In the genomic region with DNA sequence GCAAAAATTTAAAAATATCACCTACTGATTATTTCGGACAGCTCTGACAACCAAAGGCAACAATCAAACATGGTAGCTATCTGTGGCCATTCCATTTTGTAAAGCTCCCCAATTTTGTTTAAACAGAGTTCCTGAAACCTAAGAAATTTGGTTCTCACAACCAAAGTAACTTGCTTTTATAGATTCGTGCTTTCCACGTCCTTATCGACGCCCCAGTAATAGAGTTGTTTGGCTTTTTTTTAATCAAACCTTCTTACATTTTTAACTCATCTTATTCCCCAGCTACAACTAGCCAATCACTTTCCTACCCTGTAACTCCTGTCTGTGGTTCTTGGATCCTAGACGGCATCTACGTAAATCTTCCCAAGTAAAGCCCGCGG, we compare ENCODE assay signal across 8 mouse cellular contexts. TPM values are rescaled to one million over a fixed set of nuclear protein-coding genes. Genes with fewer than 3 reads are reported as not detected.
A peak's percentile ranks its signal among the peaks of the same experiment; 100 is the strongest.
DNase-seq lines count a peak whose midpoint lies in the region; ATAC-seq and TF ChIP-seq lines count a peak whose summit lies in the region.

No protein-coding gene starts in this region.

- TF ChIP-seq CTCF in bone marrow macrophage, adult 2 months (IDR thresholded peaks at IDR 0.05; ENCODE audit: low read depth, low read length), result no peak

- H3K4me2 ChIP-seq in kidney, embryonic 14.5 days (replicated peaks; ENCODE audit: low read depth, low read length), result peak overlapping the region; percentile 67
- H3K4me2 ChIP-seq in hindbrain, embryonic 14.5 days (replicated peaks), result peak overlapping the region; percentile 55
- peak overlapping the region; percentile 65 for H3K4me2 ChIP-seq in midbrain, embryonic 15.5 days

- H3K36me3 ChIP-seq in kidney, embryonic 14.5 days (ENCODE audit: control insufficient read depth, insufficient read depth, low read length), result peaks cover 33% of the 10 kb centered on the region
- H3K36me3 ChIP-seq in hindbrain, embryonic 14.5 days (replicated peaks; ENCODE audit: control insufficient read depth, insufficient read depth), result peaks cover 28% of the 10 kb centered on the region
- 0 out of 2 replicates have a peak, but pooled peaks cover 11% of the 10 kb centered on the region for H3K36me3 ChIP-seq in midbrain, embryonic 15.5 days (replicated peaks)

- no peaks in the 10 kb centered on the region for H3K27me3 ChIP-seq in kidney, embryonic 14.5 days (ENCODE audit: control insufficient read depth, insufficient read depth, low read length)
- no peaks in the 10 kb centered on the region for H3K27me3 ChIP-seq in hindbrain, embryonic 14.5 days (ENCODE audit: control insufficient read depth, insufficient read depth, low read length)
- no peaks in the 10 kb centered on the region for H3K27me3 ChIP-seq in midbrain, embryonic 15.5 days (replicated peaks)

- no peak; the same call in 1 of the 2 replicates for ATAC-seq in kidney, embryonic 14.5 days (ENCODE audit: low FRiP score, low TSS enrichment)
- ATAC-seq in hindbrain, embryonic 14.5 days (ENCODE audit: low FRiP score), result no peak; the same call in 1 of the 2 replicates
- no peak for ATAC-seq in midbrain, embryonic 15.5 days (replicated peaks)

- DNase-seq in kidney, postnatal 14 days, result no peak
- DNase-seq in hindbrain, embryonic 14.5 days (ENCODE audit: low spot score), result peak; percentile 41
- DNase-seq in urinary bladder, postnatal 10 days (ENCODE audit: low spot score), result no peak
- DNase-seq in cerebellum, postnatal 25 days, result no peak
- DNase-seq in adrenal gland, adult 18-20 months (ENCODE audit: low spot score in 2 of 2), result no peak

- peaks cover 13% of the 10 kb centered on the region for H3K4me1 ChIP-seq in kidney, embryonic 14.5 days (ENCODE audit: control insufficient read depth, insufficient read depth, low read length)
- H3K4me1 ChIP-seq in bone marrow macrophage, adult 2 months (ENCODE audit: control insufficient read depth, insufficient read depth, low read length), result peaks cover 17% of the 10 kb centered on the region
- H3K4me1 ChIP-seq in hindbrain, embryonic 14.5 days (replicated peaks; ENCODE audit: control insufficient read depth, insufficient read depth, low read length), result peaks cover 11% of the 10 kb centered on the region
- H3K4me1 ChIP-seq in midbrain, embryonic 15.5 days, result peaks cover 23% of the 10 kb centered on the region

- H3K9ac ChIP-seq in kidney, embryonic 14.5 days (ENCODE audit: low read depth, low read length), result peak overlapping the region; percentile 89; the same call in 1 of the 2 replicates
- peak overlapping the region; percentile 84 for H3K9ac ChIP-seq in hindbrain, embryonic 14.5 days
- H3K9ac ChIP-seq in midbrain, embryonic 15.5 days, result peak overlapping the region; percentile 35

- peak overlapping the region; percentile 92 for H3K27ac ChIP-seq in kidney, embryonic 14.5 days (ENCODE audit: low read depth, low read length)
- H3K27ac ChIP-seq in bone marrow macrophage, adult 2 months (ENCODE audit: insufficient read depth, low read depth, low read length), result peak overlapping the region; percentile 85
- peak overlapping the region; percentile 98 for H3K27ac ChIP-seq in hindbrain, embryonic 14.5 days
- H3K27ac ChIP-seq in midbrain, embryonic 15.5 days, result peak overlapping the region; percentile 99

- H3K4me3 ChIP-seq in kidney, embryonic 14.5 days (ENCODE audit: low read length), result peak overlapping the region; percentile 79
- peak overlapping the region; percentile 80 for H3K4me3 ChIP-seq in bone marrow macrophage, adult 2 months (ENCODE audit: insufficient read depth, low read length)
- peak overlapping the region; percentile 62 for H3K4me3 ChIP-seq in hindbrain, embryonic 14.5 days (replicated peaks; ENCODE audit: low read length)
- peak overlapping the region; percentile 95 for H3K4me3 ChIP-seq in midbrain, embryonic 15.5 days

- WGBS in kidney, embryonic 14.5 days, result 17% methylated on average over 9 of the region's 9 CpGs
- WGBS in hindbrain, embryonic 14.5 days, result 18% methylated on average over 9 of the region's 9 CpGs
- WGBS in midbrain, embryonic 15.5 days, result 17% methylated on average over 9 of the region's 9 CpGs

- no peaks in the 10 kb centered on the region for H3K9me3 ChIP-seq in kidney, embryonic 14.5 days (ENCODE audit: control insufficient read depth, low read length)
- no peaks in the 10 kb centered on the region for H3K9me3 ChIP-seq in hindbrain, embryonic 14.5 days (ENCODE audit: control insufficient read depth, low read length)
- no peaks in the 10 kb centered on the region for H3K9me3 ChIP-seq in midbrain, embryonic 15.5 days

- no peak for TF ChIP-seq POLR2A in bone marrow macrophage, adult 2 months (IDR thresholded peaks at IDR 0.05; ENCODE audit: borderline replicate concordance, low read depth, low read length)

RNA-seq across cellular contexts. Expression of a gene that starts 0.5 kb away (rescaled TPM):
- polyA plus RNA-seq in kidney, embryonic 14.5 days (2014; fragmentation: Nextera tagmentation; extraction: Ambion mirVana), result 8.7 and 13.0 TPM in 2 replicates
- 18.7 and 23.1 TPM in 2 replicates for polyA plus RNA-seq in bone marrow macrophage, adult 2 months (2012; ENCODE audit: insufficient read depth, insufficient read length, missing spikeins)
- polyA plus RNA-seq in hindbrain, embryonic 14.5 days (2014; fragmentation: Nextera tagmentation; extraction: Ambion mirVana), result 7.4 and 8.9 TPM in 2 replicates
- polyA plus RNA-seq in midbrain, embryonic 15.5 days (2015; fragmentation: Nextera tagmentation; extraction: Ambion mirVana), result 6.5 and 7.0 TPM in 2 replicates
- total RNA-seq in adrenal gland, adult 18-20 months (2021), result 10 to 100 TPM; 13.4 to 20.4 TPM

RNA-seq across cellular contexts. Expression of a gene that starts 20.5 kb away (rescaled TPM):
- polyA plus RNA-seq in kidney, embryonic 14.5 days (2014; fragmentation: Nextera tagmentation; extraction: Ambion mirVana), result 35.6 and 40.0 TPM in 2 replicates
- polyA plus RNA-seq in bone marrow macrophage, adult 2 months (2012; ENCODE audit: insufficient read depth, insufficient read length, missing spikeins), result 32.8 and 35.0 TPM in 2 replicates
- polyA plus RNA-seq in hindbrain, embryonic 14.5 days (2014; fragmentation: Nextera tagmentation; extraction: Ambion mirVana), result 9.9 and 12.9 TPM in 2 replicates
- 11.2 and 14.0 TPM in 2 replicates for polyA plus RNA-seq in midbrain, embryonic 15.5 days (2015; fragmentation: Nextera tagmentation; extraction: Ambion mirVana)
- 10 to 100 TPM; 58.8 to 64.6 TPM for total RNA-seq in adrenal gland, adult 18-20 months (2021)

RNA-seq across cellular contexts. Expression of a gene that starts 21.2 kb away (rescaled TPM):
- polyA plus RNA-seq in kidney, embryonic 14.5 days (2014; fragmentation: Nextera tagmentation; extraction: Ambion mirVana), result 22.6 and 25.7 TPM in 2 replicates
- polyA plus RNA-seq in bone marrow macrophage, adult 2 months (2012; ENCODE audit: insufficient read depth, insufficient read length, missing spikeins), result 23.7 and 28.6 TPM in 2 replicates
- 25.0 and 28.4 TPM in 2 replicates for polyA plus RNA-seq in hindbrain, embryonic 14.5 days (2014; fragmentation: Nextera tagmentation; extraction: Ambion mirVana)
- polyA plus RNA-seq in midbrain, embryonic 15.5 days (2015; fragmentation: Nextera tagmentation; extraction: Ambion mirVana), result 22.5 and 24.6 TPM in 2 replicates
- total RNA-seq in adrenal gland, adult 18-20 months (2021), result 10 to 100 TPM; 62.9 to 65.3 TPM

Comparison
In these comparisons a context has a peak if more than half of its experiments do, and no peak if none do; other contexts are left out.
1. H3K9ac ChIP-seq: peak in every context shown above with its lines; median percentile 89 in kidney, embryonic 14.5 days; 84 in hindbrain, embryonic 14.5 days; 35 in midbrain, embryonic 15.5 days.